Mouse (Mus musculus): Measurements from ENCODE around the gene Pard3. TPM values are rescaled to one million over a fixed set of nuclear protein-coding genes. Genes with fewer than 3 reads are reported as not detected.

The Pard3 gene
- total and polyA plus RNA-seq, 3 experiments, result 0.51 to 1.3 (median 0.94) TPM

DNA sequence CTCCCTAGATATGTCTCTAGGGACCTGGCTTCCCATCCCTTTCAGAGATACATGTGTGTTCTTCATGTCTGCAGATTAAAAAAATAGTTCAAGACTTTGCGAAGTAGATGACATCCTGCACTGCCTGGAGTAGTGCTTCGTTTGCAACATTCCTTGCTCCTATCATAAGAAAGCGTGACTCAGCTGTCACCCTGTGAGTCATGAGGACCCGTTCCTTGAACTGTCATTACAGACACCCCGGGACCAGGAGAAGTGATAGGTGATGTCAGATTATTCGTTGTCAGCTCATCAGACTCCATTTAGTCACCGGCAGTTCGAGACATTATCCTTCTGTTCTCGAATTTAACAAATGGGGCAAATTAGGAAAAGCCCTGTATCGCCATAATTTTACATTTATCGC is 180.1 kb downstream of the Pard3 start:
- Histone ChIP-seq H3K79me2 (replicated peaks; ENCODE audit: control insufficient read depth, extremely low read depth, insufficient read depth, poor library complexity, severe bottlenecking) (no peaks in the 10 kb centered on the region), H3K36me3 (replicated peaks in 1 of 2; ENCODE audit: control insufficient read depth in 1 of 2, insufficient read depth in 1 of 2, low read length in 1 of 2) (no peaks in the 10 kb centered on the region), H3K27ac (ENCODE audit: insufficient read depth, low read depth) (no peak overlapping the region), H3K4me1 (ENCODE audit: control insufficient read depth in 1 of 2, insufficient read depth in 2 of 2) (peaks cover 0 to 4% of the 10 kb centered on the region in 2 experiments; a peak in 1 of 4 replicates), H3K4me3 (replicated peaks in 1 of 3; ENCODE audit: low read depth in 2 of 3, low read length in 2 of 3, poor library complexity in 1 of 3) (no peak overlapping the region), H3K4me2 (ENCODE audit: insufficient read depth, low read depth, poor library complexity, severe bottlenecking) (no peak overlapping the region), H3K27me3 (replicated peaks) (no peaks in the 10 kb centered on the region), H3K9me3 (replicated peaks; ENCODE audit: low read length) (no peaks in the 10 kb centered on the region), H3K9ac (ENCODE audit: insufficient read depth, low read depth) (no peak overlapping the region)
- in situ Hi-C loops (cut with MboI; ENCODE audit: low pct_ligation_motif_present, low pct_unique_long_range_greater_than_20kb, low sequenced_read_pairs), result no loop called here
- TF ChIP-seq HCFC1 (IDR thresholded peaks at IDR 0.05; ENCODE audit: low read depth, low read length), result no peak
- no peak for TF ChIP-seq BHLHE40 (IDR thresholded peaks at IDR 0.05; ENCODE audit: low read depth, low read length)
- TF ChIP-seq TBP (conservative IDR thresholded peaks at IDR 0.05; ENCODE audit: low read depth, low read length), result no peak
- no peak for TF ChIP-seq CTCF (conservative IDR thresholded peaks at IDR 0.05 in 1 of 2, IDR thresholded peaks at IDR 0.05 in 1 of 2; ENCODE audit: low read depth in 2 of 2, low read length in 2 of 2)
- no peak for DNase-seq (ENCODE audit: extremely low read depth)
- dilution Hi-C loops (cut with MboI; ENCODE audit: extremely low pct_ligation_motif_present, extremely low pct_unique_long_range_greater_than_20kb, low sequenced_read_pairs), result no loop called here

DNA sequence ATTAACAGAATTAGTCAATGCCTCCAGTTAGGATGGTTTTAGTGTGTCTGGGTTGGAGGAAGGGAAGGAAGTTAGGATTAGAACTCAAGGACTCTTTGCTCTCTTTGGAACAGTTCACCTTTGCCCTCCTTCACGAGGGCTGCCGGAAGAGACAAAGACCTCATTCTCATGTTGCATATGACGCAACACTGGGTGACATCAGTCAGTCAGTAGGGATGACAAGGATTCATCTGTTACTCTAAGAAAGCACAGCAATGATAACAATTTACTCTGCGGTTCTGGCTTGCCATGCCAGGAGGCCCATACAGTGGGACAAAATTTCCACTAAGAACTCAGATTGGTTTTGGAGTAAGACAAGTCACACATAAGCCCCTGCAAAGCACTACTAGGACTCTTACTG is 187.1 kb downstream of the Pard3 start:
- no peaks in the 10 kb centered on the region for H3K9me3 ChIP-seq (replicated peaks; ENCODE audit: low read length)
- in situ Hi-C loops (cut with MboI; ENCODE audit: low pct_ligation_motif_present, low pct_unique_long_range_greater_than_20kb, low sequenced_read_pairs) (no loop called here), dilution Hi-C loops (cut with MboI; ENCODE audit: extremely low pct_ligation_motif_present, extremely low pct_unique_long_range_greater_than_20kb, low sequenced_read_pairs) (no loop called here)
- H3K4me1 ChIP-seq (ENCODE audit: control insufficient read depth in 1 of 2, insufficient read depth in 2 of 2), result no peaks in the 10 kb centered on the region
- H3K9ac ChIP-seq (ENCODE audit: insufficient read depth, low read depth), result no peak overlapping the region
- no peaks in the 10 kb centered on the region for H3K79me2 ChIP-seq (replicated peaks; ENCODE audit: control insufficient read depth, extremely low read depth, insufficient read depth, poor library complexity, severe bottlenecking)
- H3K4me2 ChIP-seq (ENCODE audit: insufficient read depth, low read depth, poor library complexity, severe bottlenecking), result no peak overlapping the region
- no peak for DNase-seq (ENCODE audit: extremely low read depth)
- H3K4me3 ChIP-seq (replicated peaks in 1 of 3; ENCODE audit: low read depth in 2 of 3, low read length in 2 of 3, poor library complexity in 1 of 3), result no peak overlapping the region
- no peaks in the 10 kb centered on the region for H3K27me3 ChIP-seq (replicated peaks)
- no peak for TF ChIP-seq EP300 (IDR thresholded peaks at IDR 0.05; ENCODE audit: low read length)
- no peak for TF ChIP-seq ZMIZ1 (IDR thresholded peaks at IDR 0.05; ENCODE audit: low read depth, low read length)
- TF ChIP-seq PAX5 (IDR thresholded peaks at IDR 0.05; ENCODE audit: low read length), result no peak
- TF ChIP-seq UBTF (IDR thresholded peaks at IDR 0.05; ENCODE audit: low read depth, low read length), result no peak
- TF ChIP-seq POLR2A (IDR thresholded peaks at IDR 0.05; ENCODE audit: low read depth, low read length), result no peak
- TF ChIP-seq CHD2 (IDR thresholded peaks at IDR 0.05; ENCODE audit: low read length), result no peak
- no peak for TF ChIP-seq ZC3H11A (IDR thresholded peaks at IDR 0.05; ENCODE audit: low read depth, low read length)
- TF ChIP-seq JUND (conservative IDR thresholded peaks at IDR 0.05; ENCODE audit: low read depth, low read length), result no peak
- TF ChIP-seq NRF1 (IDR thresholded peaks at IDR 0.05; ENCODE audit: low read depth, low read length), result no peak
- TF ChIP-seq MAZ (IDR thresholded peaks at IDR 0.05; ENCODE audit: low read depth, low read length), result no peak
- no peak for TF ChIP-seq ZNF384 (IDR thresholded peaks at IDR 0.05; ENCODE audit: low read depth, low read length)
- no peak for TF ChIP-seq RCOR1 (conservative IDR thresholded peaks at IDR 0.05; ENCODE audit: low read depth, low read length)
- TF ChIP-seq GABPA (IDR thresholded peaks at IDR 0.05; ENCODE audit: insufficient replicate concordance, low read depth, low read length), result no peak
- no peaks in the 10 kb centered on the region for H3K36me3 ChIP-seq (replicated peaks in 1 of 2; ENCODE audit: control insufficient read depth in 1 of 2, insufficient read depth in 1 of 2, low read length in 1 of 2)
- H3K27ac ChIP-seq (ENCODE audit: insufficient read depth, low read depth), result no peak overlapping the region
